Mouse (Mus musculus): Measurements from ENCODE around the gene Uap1. TPM values are rescaled to one million over a fixed set of nuclear protein-coding genes. Genes with fewer than 3 reads are reported as not detected.

The Uap1 gene
- polyA plus RNA-seq, 1 experiment from 2014 or later: 48.1 TPM

DNA sequence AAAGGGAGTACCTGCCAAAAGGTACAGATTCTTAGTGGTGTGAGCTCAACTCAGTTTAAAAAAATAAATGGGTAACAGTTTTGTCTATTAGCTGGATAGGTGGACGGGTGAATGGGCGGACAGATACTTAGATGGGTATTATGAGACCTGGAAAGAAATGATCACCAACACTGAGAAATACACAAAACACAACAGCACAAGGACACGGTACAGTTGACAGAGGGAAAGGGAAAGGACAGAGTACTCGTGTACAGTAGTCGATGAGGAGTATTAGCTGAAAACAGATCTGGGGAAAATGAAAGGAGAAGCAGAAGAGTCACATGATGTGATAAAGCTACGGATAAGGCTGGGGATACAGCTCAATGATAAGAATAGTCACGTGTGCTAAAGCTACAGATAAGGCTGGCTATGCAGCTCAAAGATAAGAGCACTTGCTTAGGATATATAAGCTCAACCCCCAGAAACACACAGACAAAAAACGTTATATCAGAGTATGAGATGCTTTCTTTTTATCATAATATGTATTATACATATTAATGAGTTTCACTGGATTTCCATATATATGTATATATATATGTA lies 2.0 kb upstream of the Uap1 start:
- no peak for ATAC-seq (ENCODE audit: insufficient number of reproducible peaks, insufficient read depth, low FRiP score, low read depth)

DNA sequence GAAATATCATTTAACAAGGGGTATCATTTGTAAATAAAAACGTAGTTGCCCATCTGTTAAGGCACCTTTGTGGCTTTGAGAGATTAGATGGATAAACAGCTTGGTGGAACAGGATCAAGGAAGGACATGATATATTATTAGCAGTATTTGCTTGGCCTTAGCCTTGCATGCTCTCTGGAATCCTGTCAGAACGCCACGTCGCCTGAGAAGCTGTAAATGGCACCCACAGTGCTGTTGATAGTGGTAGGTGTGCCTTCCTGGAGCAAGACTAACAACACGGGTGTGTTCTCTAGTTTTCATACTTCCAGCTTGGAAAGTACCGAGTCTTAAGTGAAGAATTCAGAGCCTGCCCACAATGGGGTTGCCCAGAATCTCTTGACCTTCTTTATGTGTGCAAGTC lies 1.1 kb upstream of the Uap1 start:
- H3K4me3 ChIP-seq (ENCODE audit: low read depth, low read length): no peak overlapping the region
- peaks cover 11% of the 10 kb centered on the region; the same call in 1 of the 2 replicates for H3K4me1 ChIP-seq (ENCODE audit: control insufficient read depth, insufficient read depth, low read length)
- H3K27ac ChIP-seq (ENCODE audit: low read length): no peak overlapping the region
- H3K4me2 ChIP-seq (replicated peaks; ENCODE audit: low read depth, low read length): peak overlapping the region; percentile 66; the same call in 1 of the 2 replicates
- no peak for ATAC-seq (ENCODE audit: insufficient number of reproducible peaks, insufficient read depth, low FRiP score, low read depth)
- WGBS: 41% methylated on average over 6 of the region's 6 CpGs
- no peaks in the 10 kb centered on the region for H3K36me3 ChIP-seq (ENCODE audit: control insufficient read depth, insufficient read depth, low read length)
- H3K27me3 ChIP-seq (ENCODE audit: control insufficient read depth, insufficient read depth, low read length): no peaks in the 10 kb centered on the region
- H3K9me3 ChIP-seq (ENCODE audit: control insufficient read depth, low read depth, low read length): no peaks in the 10 kb centered on the region
- H3K9ac ChIP-seq (replicated peaks; ENCODE audit: low read depth, low read length): no peak overlapping the region

More for the DNA sequence above, 2.0 kb upstream of the Uap1 start:
- H3K4me3 ChIP-seq (ENCODE audit: low read depth, low read length): no peak overlapping the region
- WGBS: 78% methylated on average over 8 of the region's 8 CpGs
- no peaks in the 10 kb centered on the region for H3K36me3 ChIP-seq (ENCODE audit: control insufficient read depth, insufficient read depth, low read length)
- H3K27me3 ChIP-seq (ENCODE audit: control insufficient read depth, insufficient read depth, low read length): no peaks in the 10 kb centered on the region
- H3K4me2 ChIP-seq (replicated peaks; ENCODE audit: low read depth, low read length): no peak overlapping the region
- no peaks in the 10 kb centered on the region for H3K9me3 ChIP-seq (ENCODE audit: control insufficient read depth, low read depth, low read length)
- no peak overlapping the region for H3K9ac ChIP-seq (replicated peaks; ENCODE audit: low read depth, low read length)
- no peak overlapping the region for H3K27ac ChIP-seq (ENCODE audit: low read length)
- peaks cover 11% of the 10 kb centered on the region; the same call in 1 of the 2 replicates for H3K4me1 ChIP-seq (ENCODE audit: control insufficient read depth, insufficient read depth, low read length)

- Histone ChIP-seq H3K4me1 (ENCODE audit: control insufficient read depth, insufficient read depth, low read length) (peaks cover 11% of the 10 kb centered on the region; the same call in 1 of the 2 replicates), H3K27me3 (ENCODE audit: control insufficient read depth, insufficient read depth, low read length) (no peaks in the 10 kb centered on the region), H3K27ac (ENCODE audit: low read length) (peak overlapping the region; percentile 90), H3K4me3 (ENCODE audit: low read depth, low read length) (peak overlapping the region; percentile 69), H3K4me2 (replicated peaks; ENCODE audit: low read depth, low read length) (peak overlapping the region; percentile 66), H3K9ac (replicated peaks; ENCODE audit: low read depth, low read length) (peak overlapping the region; percentile 67), H3K36me3 (ENCODE audit: control insufficient read depth, insufficient read depth, low read length) (no peaks in the 10 kb centered on the region), H3K9me3 (ENCODE audit: control insufficient read depth, low read depth, low read length) (no peaks in the 10 kb centered on the region)
- WGBS: under 1% methylated on average over 50 of the region's 50 CpGs
- peak; percentile 76 for ATAC-seq (ENCODE audit: insufficient number of reproducible peaks, insufficient read depth, low FRiP score, low read depth)
Measured at GRCm38 (mm10) chr1:170173991-170174813, 555 bp downstream of the Uap1 start.

GRCm38 (mm10) chr1:170167781-170168180 lies 7.0 kb downstream of the Uap1 start:
- 86% methylated on average over 5 of the region's 6 CpGs for WGBS
- no peaks in the 10 kb centered on the region for H3K9me3 ChIP-seq (ENCODE audit: control insufficient read depth, low read depth, low read length)
- no peaks in the 10 kb centered on the region for H3K27me3 ChIP-seq (ENCODE audit: control insufficient read depth, insufficient read depth, low read length)
- no peak overlapping the region for H3K27ac ChIP-seq (ENCODE audit: low read length)
- H3K4me1 ChIP-seq (ENCODE audit: control insufficient read depth, insufficient read depth, low read length): 0 out of 2 replicates have a peak, but pooled peaks cover 5% of the 10 kb centered on the region
- no peak for ATAC-seq (ENCODE audit: insufficient number of reproducible peaks, insufficient read depth, low FRiP score, low read depth)
- no peak overlapping the region for H3K9ac ChIP-seq (replicated peaks; ENCODE audit: low read depth, low read length)
- H3K36me3 ChIP-seq (ENCODE audit: control insufficient read depth, insufficient read depth, low read length): peaks cover 8% of the 10 kb centered on the region; the same call in 1 of the 2 replicates
- no peak overlapping the region for H3K4me3 ChIP-seq (ENCODE audit: low read depth, low read length)
- H3K4me2 ChIP-seq (replicated peaks; ENCODE audit: low read depth, low read length): no peak overlapping the region

- WGBS: 89% methylated on average over 3 of the region's 3 CpGs
- no peak overlapping the region for H3K27ac ChIP-seq (ENCODE audit: low read length)
- no peaks in the 10 kb centered on the region for H3K27me3 ChIP-seq (ENCODE audit: control insufficient read depth, insufficient read depth, low read length)
- no peak for ATAC-seq (ENCODE audit: insufficient number of reproducible peaks, insufficient read depth, low FRiP score, low read depth)
- no peaks in the 10 kb centered on the region for H3K9me3 ChIP-seq (ENCODE audit: control insufficient read depth, low read depth, low read length)
- peaks cover 8% of the 10 kb centered on the region; the same call in 1 of the 2 replicates for H3K36me3 ChIP-seq (ENCODE audit: control insufficient read depth, insufficient read depth, low read length)
- H3K4me2 ChIP-seq (replicated peaks; ENCODE audit: low read depth, low read length): no peak overlapping the region
- 0 out of 2 replicates have a peak, but pooled peaks cover 5% of the 10 kb centered on the region for H3K4me1 ChIP-seq (ENCODE audit: control insufficient read depth, insufficient read depth, low read length)
- no peak overlapping the region for H3K4me3 ChIP-seq (ENCODE audit: low read depth, low read length)
- no peak overlapping the region for H3K9ac ChIP-seq (replicated peaks; ENCODE audit: low read depth, low read length)
Measured at GRCm38 (mm10) chr1:170164913-170165312, 9.8 kb downstream of the Uap1 start.

DNA sequence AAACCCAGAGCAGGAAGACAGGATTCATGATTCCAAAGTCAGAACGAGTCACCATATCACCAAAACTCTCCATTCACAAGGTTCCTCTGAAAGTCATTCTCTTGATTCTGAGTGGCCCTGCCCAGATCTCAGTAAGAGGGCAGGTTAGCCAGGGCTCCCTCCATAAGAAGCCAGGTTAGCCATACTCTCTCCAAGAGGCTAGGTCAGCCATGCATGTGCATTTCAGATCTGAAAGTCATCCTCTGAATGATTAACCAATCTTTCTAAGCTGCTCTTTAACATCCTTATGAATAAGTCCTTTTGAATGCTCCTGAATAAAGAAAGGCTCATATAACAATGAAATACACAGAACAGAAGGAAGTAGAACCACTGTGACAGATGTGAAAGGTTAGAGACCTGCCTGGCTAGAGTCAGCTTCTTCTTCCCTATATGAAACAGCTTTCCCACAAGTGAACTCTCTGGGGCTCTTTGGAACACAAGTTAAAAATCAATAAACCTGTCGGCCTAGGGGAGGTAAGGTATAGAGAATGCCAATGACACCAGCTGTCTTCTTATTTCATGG lies 10.6 kb downstream of the Uap1 start:
- H3K27ac ChIP-seq (ENCODE audit: low read length): no peak overlapping the region
- WGBS: 77% methylated on average over 2 of the region's 2 CpGs
- no peaks in the 10 kb centered on the region for H3K9me3 ChIP-seq (ENCODE audit: control insufficient read depth, low read depth, low read length)
- no peaks in the 10 kb centered on the region for H3K27me3 ChIP-seq (ENCODE audit: control insufficient read depth, insufficient read depth, low read length)
- peaks cover 8% of the 10 kb centered on the region; the same call in 1 of the 2 replicates for H3K36me3 ChIP-seq (ENCODE audit: control insufficient read depth, insufficient read depth, low read length)
- 0 out of 2 replicates have a peak, but pooled peaks cover 5% of the 10 kb centered on the region for H3K4me1 ChIP-seq (ENCODE audit: control insufficient read depth, insufficient read depth, low read length)
- no peak overlapping the region for H3K9ac ChIP-seq (replicated peaks; ENCODE audit: low read depth, low read length)
- no peak for ATAC-seq (ENCODE audit: insufficient number of reproducible peaks, insufficient read depth, low FRiP score, low read depth)
- H3K4me3 ChIP-seq (ENCODE audit: low read depth, low read length): no peak overlapping the region
- no peak overlapping the region for H3K4me2 ChIP-seq (replicated peaks; ENCODE audit: low read depth, low read length)

- H3K4me2 ChIP-seq (replicated peaks; ENCODE audit: low read depth, low read length): no peak overlapping the region
- 0 out of 2 replicates have a peak, but pooled peaks cover 5% of the 10 kb centered on the region for H3K4me1 ChIP-seq (ENCODE audit: control insufficient read depth, insufficient read depth, low read length)
- no peaks in the 10 kb centered on the region for H3K9me3 ChIP-seq (ENCODE audit: control insufficient read depth, low read depth, low read length)
- H3K4me3 ChIP-seq (ENCODE audit: low read depth, low read length): no peak overlapping the region
- H3K9ac ChIP-seq (replicated peaks; ENCODE audit: low read depth, low read length): no peak overlapping the region
- H3K27ac ChIP-seq (ENCODE audit: low read length): no peak overlapping the region
- no peak for ATAC-seq (ENCODE audit: insufficient number of reproducible peaks, insufficient read depth, low FRiP score, low read depth)
- peaks cover 9% of the 10 kb centered on the region for H3K36me3 ChIP-seq (ENCODE audit: control insufficient read depth, insufficient read depth, low read length)
- no peaks in the 10 kb centered on the region for H3K27me3 ChIP-seq (ENCODE audit: control insufficient read depth, insufficient read depth, low read length)
- WGBS: 89% methylated on average over 3 of the region's 3 CpGs
Measured at GRCm38 (mm10) chr1:170163398-170163943, 11.3 kb downstream of the Uap1 start.

DNA sequence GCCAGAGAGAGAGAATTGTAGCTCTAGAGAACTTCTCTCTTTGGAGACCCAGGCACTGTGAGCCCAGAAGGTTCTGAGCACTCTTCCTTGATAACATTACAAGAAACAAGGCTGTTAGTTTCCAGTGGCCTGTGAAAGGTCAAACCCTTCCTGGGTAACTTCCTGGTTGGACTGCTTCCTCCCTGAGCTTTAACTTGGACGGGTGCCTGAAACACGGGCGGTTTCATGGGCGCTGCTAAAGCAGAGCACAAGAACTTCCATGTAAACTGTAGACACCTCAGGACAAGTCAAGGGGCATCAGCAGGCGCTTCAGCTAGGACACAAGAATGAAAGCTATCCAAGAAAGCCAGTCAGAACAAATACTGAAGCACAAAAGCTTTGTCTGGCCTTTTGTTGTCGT lies 12.9 kb downstream of the Uap1 start:
- no peaks in the 10 kb centered on the region for H3K27me3 ChIP-seq (ENCODE audit: control insufficient read depth, insufficient read depth, low read length)
- no peak overlapping the region for H3K4me3 ChIP-seq (ENCODE audit: low read depth, low read length)
- H3K9me3 ChIP-seq (ENCODE audit: control insufficient read depth, low read depth, low read length): no peaks in the 10 kb centered on the region
- H3K27ac ChIP-seq (ENCODE audit: low read length): no peak overlapping the region
- H3K9ac ChIP-seq (replicated peaks; ENCODE audit: low read depth, low read length): no peak overlapping the region
- no peak overlapping the region for H3K4me2 ChIP-seq (replicated peaks; ENCODE audit: low read depth, low read length)
- peaks cover 16% of the 10 kb centered on the region for H3K36me3 ChIP-seq (ENCODE audit: control insufficient read depth, insufficient read depth, low read length)
- WGBS: 84% methylated on average over 6 of the region's 6 CpGs
- ATAC-seq (ENCODE audit: insufficient number of reproducible peaks, insufficient read depth, low FRiP score, low read depth): no peak
- H3K4me1 ChIP-seq (ENCODE audit: control insufficient read depth, insufficient read depth, low read length): 0 out of 2 replicates have a peak, but pooled peaks cover 5% of the 10 kb centered on the region
